Mouse (Mus musculus) layer of hippocampus, adult 8-10 months (tissue): Measurements from ENCODE around the gene Ep300. TPM values are rescaled to one million over a fixed set of nuclear protein-coding genes. Genes with fewer than 3 reads are reported as not detected.

Experiments used
- DNase-seq, 2 experiments: peaks; one replicate each; pipeline ENCODE4 v3.0.0; 2022; ENCODE audit warnings: low spot score in 2 of 2
- total RNA-seq, 4 experiments: library from RNA; stranded (reverse); gene quantifications; 2 replicates each; pipeline ENCODE4 v1.2.4; 2022

The Ep300 gene
- 10 to 100 TPM; 64.5 to 80.0 (median 74.6) TPM for total RNA-seq

GRCm38 (mm10) chr15:81584913-81585745 is at the start of gene Ep300:
TSS of gene Ep300 (plus strand) at chr15:81585351.
- peak; percentile 93 to 95 for DNase-seq

GRCm38 (mm10) chr15:81535881-81536351 is 49.2 kb upstream of the Ep300 start:
- peak; percentile 14 to 39 for DNase-seq

GRCm38 (mm10) chr15:81538149-81538548 is 47.0 kb upstream of the Ep300 start:
- no peak for DNase-seq

GRCm38 (mm10) chr15:81539560-81539959 is 45.6 kb upstream of the Ep300 start:
- DNase-seq, result no peak

GRCm38 (mm10) chr15:81544916-81545315 is 40.2 kb upstream of the Ep300 start:
- DNase-seq, result no peak

- DNase-seq, result no peak
These were observed 39.6 kb upstream of the Ep300 start for GRCm38 (mm10) chr15:81545387-81546176.

- no peak for DNase-seq
These were observed 31.7 kb upstream of the Ep300 start for GRCm38 (mm10) chr15:81553455-81553854.

GRCm38 (mm10) chr15:81554558-81555297 is 30.4 kb upstream of the Ep300 start:
- DNase-seq, result no peak

GRCm38 (mm10) chr15:81555986-81556385 is 29.2 kb upstream of the Ep300 start:
- no peak for DNase-seq

GRCm38 (mm10) chr15:81561501-81561900 is 23.6 kb upstream of the Ep300 start:
- DNase-seq, result no peak

GRCm38 (mm10) chr15:81561996-81562395 is 23.2 kb upstream of the Ep300 start:
- no peak for DNase-seq

GRCm38 (mm10) chr15:81562491-81563488 is 22.4 kb upstream of the Ep300 start:
- no peak for DNase-seq

- DNase-seq, result no peak
These were observed 17.1 kb upstream of the Ep300 start for GRCm38 (mm10) chr15:81568093-81568492.

GRCm38 (mm10) chr15:81568592-81568991 is 16.6 kb upstream of the Ep300 start:
- no peak for DNase-seq

- DNase-seq, result peak; percentile 8 to 29
These were observed 8.2 kb upstream of the Ep300 start for GRCm38 (mm10) chr15:81576961-81577360.

- no peak for DNase-seq
These were observed 7.4 kb upstream of the Ep300 start for GRCm38 (mm10) chr15:81577743-81578165.

- no peak for DNase-seq
These were observed 685 bp upstream of the Ep300 start for GRCm38 (mm10) chr15:81584466-81584865.

GRCm38 (mm10) chr15:81585746-81586461 is 753 bp downstream of the Ep300 start:
- peak; percentile 75 to 76 for DNase-seq

GRCm38 (mm10) chr15:81586466-81586865 is 1.3 kb downstream of the Ep300 start:
- DNase-seq, result peak in 1 of 2 experiments; percentile 38

GRCm38 (mm10) chr15:81587686-81588085 is 2.5 kb downstream of the Ep300 start:
- DNase-seq, result no peak
